Mouse (Mus musculus): ENCODE measurements at regions not wholly inside any gene's neighbourhood (a gene's known extent, or its start where the extent isn't known, plus 50 kb on each side); places are given as distances from the start of the nearest gene placed in this dataset.

DNA sequence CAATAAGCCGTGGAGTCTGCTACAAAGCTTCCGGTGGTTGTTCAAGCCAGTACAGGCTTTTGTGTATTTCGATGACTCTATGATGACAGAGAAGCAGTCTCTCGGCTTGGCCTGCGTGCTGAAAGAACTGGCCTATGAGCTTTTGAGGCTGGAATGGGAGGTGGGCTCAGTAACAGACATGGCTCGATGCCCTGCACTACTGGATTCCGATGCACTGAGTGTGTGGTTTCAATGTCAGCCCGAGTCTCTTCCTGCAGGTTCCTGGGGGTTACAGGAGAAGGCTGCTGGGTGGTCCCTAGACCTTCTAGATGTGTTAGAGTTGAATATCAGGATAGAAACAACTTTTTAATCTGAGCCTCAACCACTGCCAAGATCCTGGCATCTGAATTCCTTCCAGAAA is 53.2 kb downstream of the Gm815 start:
- Histone ChIP-seq H3K27ac (no peak overlapping the region), H3K4me3 (no peak overlapping the region)
- no peak for TF ChIP-seq CTCF (IDR thresholded peaks at IDR 0.05)
- intact Hi-C loops (cut with DNase I), result no loop called here
- DNase-seq (ENCODE audit: extremely low spot score in 1 of 2, low spot score in 2 of 2), result no peak

GRCm38 (mm10) chr19:26944006-26944405 is 58.3 kb downstream of the Gm815 start:
- no peak overlapping the region for H3K27ac ChIP-seq
- intact Hi-C loops (cut with DNase I), result no loop called here
- no peak overlapping the region for H3K4me3 ChIP-seq
- TF ChIP-seq CTCF (IDR thresholded peaks at IDR 0.05), result no peak
- DNase-seq (ENCODE audit: extremely low spot score in 1 of 2, low spot score in 2 of 2), result no peak

DNA sequence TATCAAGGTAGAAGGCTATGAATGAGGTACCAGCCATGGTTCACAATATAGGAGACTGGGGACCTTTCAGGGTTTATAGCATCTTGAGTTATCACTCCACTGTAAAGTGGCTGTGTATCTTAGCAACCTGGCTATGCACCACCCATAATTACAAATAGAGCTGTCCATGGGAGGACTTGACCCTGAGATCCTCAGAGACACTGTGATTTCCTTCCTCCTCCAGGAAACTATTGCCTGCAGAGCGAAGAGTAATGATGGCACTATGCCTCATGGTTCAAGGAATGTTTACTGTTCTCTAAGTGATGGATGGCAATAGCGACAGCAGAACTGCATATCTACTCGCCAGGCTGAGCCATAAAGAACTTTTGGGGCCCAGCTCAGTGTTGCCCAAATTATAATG is 60.9 kb downstream of the Gm815 start:
- TF ChIP-seq CTCF (IDR thresholded peaks at IDR 0.05), result no peak
- no peak overlapping the region for H3K27ac ChIP-seq
- no peak overlapping the region for H3K4me3 ChIP-seq
- intact Hi-C loops (cut with DNase I), result no loop called here
- no peak for DNase-seq (ENCODE audit: extremely low spot score in 1 of 2, low spot score in 2 of 2)

- Histone ChIP-seq H3K4me3 (no peak overlapping the region), H3K27ac (no peak overlapping the region)
- DNase-seq (ENCODE audit: extremely low spot score in 1 of 2, low spot score in 2 of 2), result no peak
- no peak for TF ChIP-seq CTCF (IDR thresholded peaks at IDR 0.05)
- intact Hi-C loops (cut with DNase I), result no loop called here
Measured at GRCm38 (mm10) chr19:26948479-26948878, 62.8 kb downstream of the Gm815 start.

GRCm38 (mm10) chr19:26949153-26949552 is 63.5 kb downstream of the Gm815 start:
- intact Hi-C loops (cut with DNase I), result no loop called here
- TF ChIP-seq CTCF (IDR thresholded peaks at IDR 0.05), result no peak
- H3K4me3 ChIP-seq, result no peak overlapping the region
- H3K27ac ChIP-seq, result no peak overlapping the region
- no peak for DNase-seq (ENCODE audit: extremely low spot score in 1 of 2, low spot score in 2 of 2)

- intact Hi-C loops (cut with DNase I), result no loop called here
- Histone ChIP-seq H3K27ac (no peak overlapping the region), H3K4me3 (no peak overlapping the region)
- DNase-seq (ENCODE audit: extremely low spot score in 1 of 2, low spot score in 2 of 2), result no peak
- peak; percentile 39 for TF ChIP-seq CTCF (IDR thresholded peaks at IDR 0.05)
Measured at GRCm38 (mm10) chr19:26953348-26953747, 67.7 kb downstream of the Gm815 start.

- intact Hi-C loops (cut with DNase I), result no loop called here
Measured at GRCm38 (mm10) chr19:26966055-26966760, 80.5 kb downstream of the Gm815 start.

GRCm38 (mm10) chr19:26973058-26973457 is 87.4 kb downstream of the Gm815 start:
- Histone ChIP-seq H3K4me3 (no peak overlapping the region), H3K27ac (no peak overlapping the region)
- intact Hi-C loops (cut with DNase I), result loop anchor here (5.0 to 10.0 kb wide), 3 partner anchors 228 to 454 kb away; partner anchors contain the start of genes Pum3 and Vldlr
- TF ChIP-seq CTCF (IDR thresholded peaks at IDR 0.05), result peak; percentile 57
- peak in 1 of 2 experiments; percentile 26 for DNase-seq (ENCODE audit: extremely low spot score in 1 of 2, low spot score in 2 of 2)

More at GRCm38 (mm10) chr19:26966055-26966760, 80.5 kb downstream of the Gm815 start:
- DNase-seq (ENCODE audit: extremely low spot score in 1 of 2, low spot score in 2 of 2), result no peak
- no peak for TF ChIP-seq CTCF (IDR thresholded peaks at IDR 0.05)
- no peak overlapping the region for H3K4me3 ChIP-seq
- no peak overlapping the region for H3K27ac ChIP-seq

DNA sequence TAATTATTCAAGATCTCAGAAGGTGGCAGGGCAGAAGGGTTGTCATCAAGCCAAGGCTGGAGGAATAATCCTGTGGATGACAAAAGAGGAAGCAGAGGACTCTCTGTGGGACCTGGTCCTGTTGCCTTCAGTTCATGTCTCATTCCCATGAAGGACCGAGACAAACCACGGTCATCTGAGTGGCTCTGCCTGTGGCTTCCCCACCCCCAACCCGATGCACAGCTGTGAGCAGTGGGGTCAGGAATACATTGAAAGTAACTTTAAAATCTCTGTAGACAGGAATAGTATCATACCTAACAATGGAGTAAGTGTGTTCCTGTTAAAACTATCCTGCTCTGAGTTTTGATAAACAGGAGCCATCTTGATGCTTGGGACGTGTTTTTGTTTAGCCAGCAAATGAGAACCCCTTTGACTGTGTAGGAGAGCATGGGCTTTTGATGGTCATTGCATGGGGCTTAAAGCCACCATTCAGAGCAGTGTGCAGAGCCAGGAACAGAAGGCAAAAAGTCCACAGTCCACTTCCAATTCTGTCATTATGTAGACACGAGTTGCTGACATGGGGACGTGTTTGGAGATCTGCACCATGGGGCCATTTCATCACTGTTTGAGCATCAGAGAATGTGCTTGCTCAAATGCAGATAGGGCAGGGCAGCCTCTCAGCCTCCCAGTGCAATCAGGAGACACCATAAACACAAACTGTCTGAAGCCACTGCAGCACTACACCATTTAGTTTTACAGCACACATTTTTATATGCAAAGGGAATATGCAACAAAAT is 88.3 kb downstream of the Gm815 start:
- no peak for DNase-seq (ENCODE audit: extremely low spot score in 1 of 2, low spot score in 2 of 2)
- intact Hi-C loops (cut with DNase I), result loop anchor here (5.0 to 10.0 kb wide), 3 partner anchors 229 to 453 kb away; partner anchors contain the start of genes Pum3 and Vldlr
- Histone ChIP-seq H3K27ac (no peak overlapping the region), H3K4me3 (no peak overlapping the region)
- TF ChIP-seq CTCF (IDR thresholded peaks at IDR 0.05), result no peak

DNA sequence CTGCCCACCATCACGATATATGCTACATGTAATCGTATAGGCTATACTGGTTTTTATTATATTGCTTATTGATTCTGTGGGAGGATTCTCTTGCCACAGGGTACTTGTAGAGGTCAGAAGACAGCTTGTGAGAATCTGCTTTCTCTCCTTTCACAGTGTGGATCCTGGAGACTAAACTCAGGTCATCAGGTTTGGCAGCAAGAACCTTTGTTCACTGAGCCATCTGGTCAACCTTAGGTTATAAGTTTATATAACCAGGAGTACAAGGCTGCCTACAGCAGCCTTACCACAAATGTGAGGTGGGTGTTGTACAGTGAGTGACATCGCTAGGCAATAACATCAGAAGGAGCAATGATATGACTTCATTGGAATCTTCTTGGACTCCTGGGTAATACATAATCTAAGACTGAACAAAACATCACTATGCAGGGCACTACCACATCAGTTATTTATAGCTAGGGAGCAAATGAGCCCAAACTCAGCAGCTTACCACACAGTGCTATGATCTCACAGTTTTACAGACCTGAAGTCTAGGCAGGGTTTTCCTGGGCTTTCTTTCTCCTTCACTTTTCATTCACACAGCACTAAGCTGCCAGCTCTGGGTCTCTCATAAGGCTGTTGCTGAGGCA is 89.0 kb downstream of the Gm815 start:
- no peak for TF ChIP-seq CTCF (IDR thresholded peaks at IDR 0.05)
- no peak overlapping the region for H3K4me3 ChIP-seq
- H3K27ac ChIP-seq, result no peak overlapping the region
- intact Hi-C loops (cut with DNase I), result loop anchor here (5.0 to 10.0 kb wide), 4 partner anchors 103 to 453 kb away; partner anchors contain the start of genes Pum3 and Vldlr
- DNase-seq (ENCODE audit: extremely low spot score in 1 of 2, low spot score in 2 of 2), result no peak

- Histone ChIP-seq H3K27ac (no peak overlapping the region), H3K4me3 (no peak overlapping the region)
- TF ChIP-seq CTCF (IDR thresholded peaks at IDR 0.05), result no peak
- DNase-seq (ENCODE audit: extremely low spot score in 1 of 2, low spot score in 2 of 2), result no peak
- intact Hi-C loops (cut with DNase I), result loop anchor here (5.0 to 10.0 kb wide), 2 partner anchors 101 to 232 kb away; no protein-coding TSS in a partner anchor
Measured at GRCm38 (mm10) chr19:26976604-26977322, 91.1 kb downstream of the Gm815 start.
